ENCODE assay signal across 18 mouse cellular contexts in the genomic region with DNA sequence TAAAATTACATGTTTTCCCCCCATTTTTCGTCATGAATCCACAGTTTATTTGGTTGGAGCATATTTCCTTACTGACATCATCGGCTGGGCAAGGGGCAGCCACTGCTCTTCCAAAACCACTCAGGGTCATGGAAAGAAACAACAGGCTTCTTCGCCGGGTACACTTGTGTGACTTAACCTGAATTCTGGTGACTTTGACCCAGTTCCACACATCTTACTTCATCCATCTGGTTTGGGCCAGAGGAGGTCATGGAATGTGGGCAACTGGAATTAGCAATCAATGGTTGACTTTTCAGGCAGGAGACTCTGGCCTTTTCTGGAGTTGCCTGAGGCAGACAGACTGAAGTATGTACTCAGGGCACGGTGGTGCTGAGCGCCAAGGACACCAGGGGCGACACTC. TPM values are rescaled to one million over a fixed set of nuclear protein-coding genes. Genes with fewer than 3 reads are reported as not detected.
DNase-seq lines count a peak whose midpoint lies in the region; ATAC-seq lines count a peak whose summit lies in the region.
"Had no signal": no experiment of that assay in that cellular context is flagged by ENCODE, and none has a peak within 500 bp of the region (broad histone marks: within the 10 kb centered on the region; RNA-seq: fewer than 3 reads in every experiment).

No protein-coding gene starts in this region.

- H3K27me3 ChIP-seq in kidney, embryonic 16.5 days (ENCODE audit: insufficient read depth, low read length), result no peaks in the 10 kb centered on the region
- H3K27me3 ChIP-seq: heart, embryonic 13.5 days; neural tube, embryonic 15.5 days had no signal

- no peak overlapping the region for H3K4me2 ChIP-seq in kidney, embryonic 16.5 days (replicated peaks; ENCODE audit: low read depth, low read length)
- H3K4me2 ChIP-seq: heart, embryonic 13.5 days; neural tube, embryonic 15.5 days had no signal

- H3K9ac ChIP-seq in kidney, embryonic 16.5 days (replicated peaks; ENCODE audit: low read length), result no peak overlapping the region
- H3K9ac ChIP-seq: heart, embryonic 13.5 days; neural tube, embryonic 15.5 days had no signal

- no peaks in the 10 kb centered on the region for H3K36me3 ChIP-seq in kidney, embryonic 16.5 days (ENCODE audit: insufficient read depth, low read length)
- H3K36me3 ChIP-seq: heart, embryonic 13.5 days; midbrain, embryonic 10.5 days; neural tube, embryonic 15.5 days had no signal

- peak; percentile 63 for DNase-seq in adrenal gland, adult 2 months
- DNase-seq in adrenal gland, postnatal 4 days (ENCODE audit: low spot score in 2 of 2), result no peak
- peak; percentile 58 to 73 for DNase-seq in kidney, adult 8-10 months
- peak; percentile 58 for DNase-seq in Muller cell, postnatal 12 days (ENCODE audit: inconsistent ontology term)
- DNase-seq in fibroblast of lung, adult 2 months (ENCODE audit: low read depth), result peak; percentile 64
- DNase-seq in urinary bladder, adult 18-20 months (ENCODE audit: low spot score in 2 of 2), result no peak
- DNase-seq in embryo, embryonic 10 days (ENCODE audit: low spot score), result no peak
- DNase-seq: cerebellum, adult 8-10 months; embryo, embryonic 11 days; gastrocnemius, postnatal 25 days; heart, postnatal 4 days; right cerebral cortex, postnatal 4 days had no signal

- peaks cover 7% of the 10 kb centered on the region for H3K4me1 ChIP-seq in kidney, embryonic 16.5 days (ENCODE audit: insufficient read depth, low read length)
- H3K4me1 ChIP-seq: midbrain, embryonic 10.5 days had no signal

- 85% methylated on average over 7 of the region's 7 CpGs for WGBS in kidney, embryonic 16.5 days

- H3K9me3 ChIP-seq in kidney, embryonic 16.5 days (ENCODE audit: low read length), result no peaks in the 10 kb centered on the region
- H3K9me3 ChIP-seq: heart, embryonic 13.5 days; midbrain, embryonic 10.5 days; neural tube, embryonic 15.5 days had no signal

- no peak overlapping the region for H3K27ac ChIP-seq in kidney, embryonic 16.5 days (ENCODE audit: low read length)
- H3K27ac ChIP-seq: heart, embryonic 13.5 days; hindbrain, postnatal 0 days; midbrain, embryonic 10.5 days; neural tube, embryonic 15.5 days had no signal

- H3K4me3 ChIP-seq in kidney, embryonic 16.5 days (ENCODE audit: low read length), result no peak overlapping the region
- H3K4me3 ChIP-seq: erythroblast, embryonic 14.5 days; heart, embryonic 13.5 days; midbrain, embryonic 10.5 days; neural tube, embryonic 15.5 days had no signal

- no peak for ATAC-seq in kidney, embryonic 16.5 days (ENCODE audit: low FRiP score, low TSS enrichment)
- ATAC-seq: hindbrain, postnatal 0 days had no signal

RNA-seq across cellular contexts. Expression of gene Ice2, which starts 58.5 kb away (rescaled TPM):
- total RNA-seq in adrenal gland, adult 2 months (2021), result 10 to 100 TPM; 13.1 to 13.7 TPM
- polyA plus RNA-seq in adrenal gland, adult 2 months (2012; rRNA removed), result 1.5 and 1.7 TPM in 2 replicates
- 10 to 100 TPM; 20.4 to 20.8 TPM for total RNA-seq in adrenal gland, postnatal 4 days (2021)
- 21.0 and 22.1 TPM in 2 replicates for polyA plus RNA-seq in kidney, embryonic 16.5 days (2015; fragmentation: Nextera tagmentation; extraction: Ambion mirVana)

Comparison
In these comparisons a context has a peak if more than half of its experiments do, and no peak if none do; other contexts are left out.
1. DNase-seq: peak in adrenal gland, adult 2 months (single experiment), kidney, adult 8-10 months (2 of 2), Muller cell, postnatal 12 days (single experiment) and fibroblast of lung, adult 2 months (single experiment); none in adrenal gland, postnatal 4 days (0 of 2), urinary bladder, adult 18-20 months (0 of 2) and embryo, embryonic 10 days (single experiment).